20 mouse cellular contexts compared by ENCODE assay signal in genomic region chr2:168728045-168728444, GRCm38 (mm10). TPM values are rescaled to one million over a fixed set of nuclear protein-coding genes. Genes with fewer than 3 reads are reported as not detected.
DNase-seq lines count a peak whose midpoint lies in the region; ATAC-seq and TF ChIP-seq lines count a peak whose summit lies in the region.
"Had no signal": no experiment of that assay in that cellular context is flagged by ENCODE, and none has a peak within 500 bp of the region (broad histone marks: within the 10 kb centered on the region; RNA-seq: fewer than 3 reads in every experiment).

No protein-coding gene starts in this region.

- 47% methylated on average over 12 of the region's 12 CpGs for WGBS in kidney, postnatal 0 days
- WGBS in kidney, embryonic 14.5 days = 53% methylated on average over 12 of the region's 12 CpGs
- WGBS in heart, embryonic 16.5 days = 48% methylated on average over 12 of the region's 12 CpGs

- H3K27ac ChIP-seq in kidney, postnatal 0 days = no peak overlapping the region
- no peak overlapping the region for H3K27ac ChIP-seq in kidney, embryonic 14.5 days (ENCODE audit: low read depth, low read length)
- H3K27ac ChIP-seq in heart, embryonic 16.5 days (ENCODE audit: low read length) = peak overlapping the region; percentile 71
- H3K27ac ChIP-seq: hindbrain, postnatal 0 days; neural tube, embryonic 13.5 days had no signal

- no peak overlapping the region for H3K4me2 ChIP-seq in kidney, postnatal 0 days (ENCODE audit: low read length)
- no peak overlapping the region for H3K4me2 ChIP-seq in kidney, embryonic 14.5 days (replicated peaks; ENCODE audit: low read depth, low read length)
- peak overlapping the region; percentile 33 for H3K4me2 ChIP-seq in heart, embryonic 16.5 days (ENCODE audit: low read depth, low read length)
- H3K4me2 ChIP-seq: neural tube, embryonic 13.5 days had no signal

- H3K4me3 ChIP-seq in kidney, postnatal 0 days (replicated peaks; ENCODE audit: low read depth, low read length) = no peak overlapping the region
- no peak overlapping the region for H3K4me3 ChIP-seq in kidney, embryonic 14.5 days (ENCODE audit: low read length)
- H3K4me3 ChIP-seq in heart, embryonic 16.5 days (ENCODE audit: low read length) = no peak overlapping the region
- H3K4me3 ChIP-seq: neural tube, embryonic 13.5 days had no signal

- no peaks in the 10 kb centered on the region for H3K9me3 ChIP-seq in kidney, postnatal 0 days (replicated peaks; ENCODE audit: low read length)
- no peaks in the 10 kb centered on the region; the same call in 1 of the 2 replicates for H3K9me3 ChIP-seq in kidney, embryonic 14.5 days (ENCODE audit: control insufficient read depth, low read length)
- no peaks in the 10 kb centered on the region for H3K9me3 ChIP-seq in heart, embryonic 16.5 days (replicated peaks; ENCODE audit: control insufficient read depth, low read length)
- H3K9me3 ChIP-seq: neural tube, embryonic 13.5 days had no signal

- H3K27me3 ChIP-seq in kidney, postnatal 0 days (ENCODE audit: insufficient read depth, low read length) = no peaks in the 10 kb centered on the region
- no peaks in the 10 kb centered on the region for H3K27me3 ChIP-seq in kidney, embryonic 14.5 days (ENCODE audit: control insufficient read depth, insufficient read depth, low read length)
- no peaks in the 10 kb centered on the region for H3K27me3 ChIP-seq in heart, embryonic 16.5 days (ENCODE audit: control insufficient read depth, insufficient read depth, low read length)
- H3K27me3 ChIP-seq: neural tube, embryonic 13.5 days had no signal

- TF ChIP-seq CTCF in kidney, postnatal 0 days (IDR thresholded peaks at IDR 0.05; ENCODE audit: low read depth) = no peak

- H3K4me1 ChIP-seq in kidney, postnatal 0 days (replicated peaks; ENCODE audit: insufficient read depth, low read length) = 0 out of 2 replicates have a peak, but pooled peaks cover 5% of the 10 kb centered on the region
- peaks cover 12% of the 10 kb centered on the region for H3K4me1 ChIP-seq in kidney, embryonic 14.5 days (ENCODE audit: control insufficient read depth, insufficient read depth, low read length)
- H3K4me1 ChIP-seq in heart, embryonic 16.5 days (ENCODE audit: control insufficient read depth, insufficient read depth, low read length) = peaks cover 11% of the 10 kb centered on the region

- H3K9ac ChIP-seq in kidney, postnatal 0 days (ENCODE audit: low read depth, low read length) = no peak overlapping the region
- no peak overlapping the region for H3K9ac ChIP-seq in kidney, embryonic 14.5 days (ENCODE audit: low read depth, low read length)
- H3K9ac ChIP-seq in heart, embryonic 16.5 days (ENCODE audit: low read length) = peak overlapping the region; percentile 31; the same call in 1 of the 2 replicates
- H3K9ac ChIP-seq: neural tube, embryonic 13.5 days had no signal

- DNase-seq in adrenal gland, adult (ENCODE audit: inconsistent age in 2 of 2, low spot score in 1 of 2) = peak; percentile 61 to 76
- DNase-seq in adrenal gland, postnatal 4 days (ENCODE audit: low spot score in 2 of 2) = no peak
- peak; percentile 10 for DNase-seq in kidney, postnatal 0 days (ENCODE audit: low spot score)
- peak; percentile 58 to 64 for DNase-seq in adrenal gland, postnatal 36 days
- DNase-seq in left cerebral cortex, adult 8-10 months (ENCODE audit: low spot score in 2 of 2) = no peak
- DNase-seq: cerebellum, adult 2 months; kidney, adult 9 months; lung, postnatal 4 days; thymus, postnatal 36 days had no signal

- 0 out of 2 replicates have a peak, but pooled peaks have one; percentile 21 for ATAC-seq in kidney, postnatal 0 days (replicated peaks; ENCODE audit: low FRiP score, low read depth)
- ATAC-seq in kidney, embryonic 14.5 days (ENCODE audit: low FRiP score, low TSS enrichment) = no peak
- peak; percentile 53; the same call in 1 of the 2 replicates for ATAC-seq in heart, embryonic 16.5 days (replicated peaks; ENCODE audit: extremely low read depth, insufficient read depth, low FRiP score)
- no peak for ATAC-seq in megakaryocyte progenitor cell, adult 5-6 weeks (replicated peaks; ENCODE audit: poor library complexity)
- ATAC-seq: forebrain, embryonic 16.5 days; hindbrain, postnatal 0 days; midbrain, embryonic 16.5 days had no signal

- H3K36me3 ChIP-seq in kidney, postnatal 0 days (ENCODE audit: insufficient read depth, low read length) = no peaks in the 10 kb centered on the region
- H3K36me3 ChIP-seq in kidney, embryonic 14.5 days (ENCODE audit: control insufficient read depth, insufficient read depth, low read length) = no peaks in the 10 kb centered on the region
- no peaks in the 10 kb centered on the region for H3K36me3 ChIP-seq in heart, embryonic 16.5 days (ENCODE audit: control insufficient read depth, insufficient read depth)

RNA-seq across cellular contexts. Expression of gene Atp9a, which starts 14.2 kb away (rescaled TPM):
- total RNA-seq in adrenal gland, postnatal 4 days (2021) = 10 to 100 TPM; 85.3 to 88.5 TPM
- 14.2 and 15.0 TPM in 2 replicates for polyA plus RNA-seq in kidney, postnatal 0 days (2015; fragmentation: Nextera tagmentation; extraction: Ambion mirVana)
- polyA plus RNA-seq in kidney, embryonic 14.5 days (2014; fragmentation: Nextera tagmentation; extraction: Ambion mirVana) = 4.6 and 8.0 TPM in 2 replicates
- total RNA-seq in adrenal gland, postnatal 36 days (2021) = 10 to 100 TPM; 70.2 to 81.5 TPM
- polyA plus RNA-seq in heart, embryonic 16.5 days (2015; fragmentation: Nextera tagmentation; extraction: Ambion mirVana) = 11.4 and 12.5 TPM in 2 replicates
- 0.15 and 0.22 TPM in 2 replicates for total RNA-seq in megakaryocyte progenitor cell, adult 5-6 weeks (2015)
- total RNA-seq in megakaryocyte progenitor cell, adult 5-6 weeks (2017) = 0.27 and 0.42 TPM in 2 replicates
- 100 to 1,000 TPM; 400 to 416 (median 410) TPM for total RNA-seq in left cerebral cortex, adult 8-10 months (2022)

RNA-seq across cellular contexts. Expression of gene Sall4, which starts 39.7 kb away (rescaled TPM):
- under 1 TPM; 0.31 to 0.59 TPM for total RNA-seq in adrenal gland, postnatal 4 days (2021)
- not detected in 2 replicates for polyA plus RNA-seq in kidney, postnatal 0 days (2015; fragmentation: Nextera tagmentation; extraction: Ambion mirVana)
- 0.16 and 0.65 TPM in 2 replicates for polyA plus RNA-seq in kidney, embryonic 14.5 days (2014; fragmentation: Nextera tagmentation; extraction: Ambion mirVana)
- not detected for total RNA-seq in adrenal gland, postnatal 36 days (2021)
- polyA plus RNA-seq in heart, embryonic 16.5 days (2015; fragmentation: Nextera tagmentation; extraction: Ambion mirVana) = 0.76 and 0.92 TPM in 2 replicates
- not detected in 2 replicates for total RNA-seq in megakaryocyte progenitor cell, adult 5-6 weeks (2015)
- not detected in 2 replicates for total RNA-seq in megakaryocyte progenitor cell, adult 5-6 weeks (2017)
- under 1 TPM in 2 of 4 experiments, not detected in 2; 0.39 to 0.66 TPM for total RNA-seq in left cerebral cortex, adult 8-10 months (2022)
- total RNA-seq: CH12.LX; granulocyte monocyte progenitor cell, adult 5-6 weeks; liver, adult 2 months had no signal
- polyA plus RNA-seq: liver, adult 2 months; spleen, adult 2 months had no signal

Comparison
In these comparisons a context has a peak if more than half of its experiments do, and no peak if none do; other contexts are left out.
1. DNase-seq: peak in adrenal gland, adult (2 of 2), kidney, postnatal 0 days (single experiment) and adrenal gland, postnatal 36 days (2 of 2); none in adrenal gland, postnatal 4 days (0 of 2) and left cerebral cortex, adult 8-10 months (0 of 2).
2. ATAC-seq: peak in kidney, postnatal 0 days (single experiment) and heart, embryonic 16.5 days (single experiment); none in kidney, embryonic 14.5 days (single experiment) and megakaryocyte progenitor cell, adult 5-6 weeks (single experiment).
3. RNA of gene Atp9a, which starts 14.2 kb away (total RNA-seq): 400 to 416 TPM in left cerebral cortex, adult 8-10 months, 85.3 to 88.5 TPM in adrenal gland, postnatal 4 days and 70.2 to 81.5 TPM in adrenal gland, postnatal 36 days; 0.15 to 0.42 TPM in megakaryocyte progenitor cell, adult 5-6 weeks; every median in the first group is over 10 times any median in the second.